Mouse (Mus musculus): ENCODE measurements around the gene Sebox. TPM values are rescaled to one million over a fixed set of nuclear protein-coding genes. Genes with fewer than 3 reads are reported as not detected.

Gene Sebox
- polyA plus RNA-seq, 1 experiment: not detected

DNA sequence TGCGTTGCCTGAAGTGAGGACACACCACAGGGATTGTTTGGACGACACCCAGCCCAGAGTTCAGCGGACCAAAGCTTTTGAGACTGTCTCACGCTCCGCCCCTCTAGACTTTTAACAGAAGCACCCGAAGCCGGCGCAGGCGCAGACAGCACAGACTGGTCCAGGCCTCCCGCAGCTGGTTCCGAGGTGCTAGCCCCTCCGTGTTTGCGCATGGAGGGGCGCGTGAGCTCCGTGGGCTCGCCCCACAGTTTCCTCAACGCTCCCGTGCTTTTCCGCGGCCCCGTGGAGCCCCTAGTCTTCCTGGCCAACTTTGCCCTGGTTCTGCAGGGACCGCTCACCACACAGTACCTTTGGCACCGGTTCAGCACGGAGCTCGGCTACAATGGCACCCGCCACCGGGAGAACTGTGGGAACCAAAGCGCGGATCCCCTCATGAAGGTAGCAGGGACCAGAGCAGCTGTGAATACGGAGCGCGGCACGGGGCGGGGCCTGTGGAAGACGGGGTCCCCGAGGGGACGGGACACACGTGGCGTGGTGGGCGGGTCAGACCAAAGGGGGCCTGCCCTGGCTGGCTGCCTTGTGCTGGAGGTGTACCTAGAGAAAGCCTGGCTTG, 37.6 kb upstream of the Sebox start, which contains the start of gene Slc46a1:
Gene Slc46a1 (plus strand): TSS at position 130 of the 613 bp plus-strand sequence.
- peak within 1 kb of the TSS; percentile 77 for H3K27ac ChIP-seq (ENCODE audit: insufficient read depth, low read depth, low read length)
- peaks cover 11% of the 10 kb centered on the region for H3K4me1 ChIP-seq (ENCODE audit: control insufficient read depth, insufficient read depth, low read length)
- peak within 1 kb of the TSS; percentile 72 for H3K4me3 ChIP-seq (ENCODE audit: insufficient read depth, low read depth, low read length)
- WGBS: under 1% methylated on average over 41 of the region's 41 CpGs
- peak; percentile 36; the same call in 1 of the 2 replicates for TF ChIP-seq POLR2A (IDR thresholded peaks at IDR 0.05; ENCODE audit: insufficient read depth, low read depth, low read length)
- no peak for TF ChIP-seq CTCF (IDR thresholded peaks at IDR 0.05; ENCODE audit: insufficient read depth, low read depth, low read length)

DNA sequence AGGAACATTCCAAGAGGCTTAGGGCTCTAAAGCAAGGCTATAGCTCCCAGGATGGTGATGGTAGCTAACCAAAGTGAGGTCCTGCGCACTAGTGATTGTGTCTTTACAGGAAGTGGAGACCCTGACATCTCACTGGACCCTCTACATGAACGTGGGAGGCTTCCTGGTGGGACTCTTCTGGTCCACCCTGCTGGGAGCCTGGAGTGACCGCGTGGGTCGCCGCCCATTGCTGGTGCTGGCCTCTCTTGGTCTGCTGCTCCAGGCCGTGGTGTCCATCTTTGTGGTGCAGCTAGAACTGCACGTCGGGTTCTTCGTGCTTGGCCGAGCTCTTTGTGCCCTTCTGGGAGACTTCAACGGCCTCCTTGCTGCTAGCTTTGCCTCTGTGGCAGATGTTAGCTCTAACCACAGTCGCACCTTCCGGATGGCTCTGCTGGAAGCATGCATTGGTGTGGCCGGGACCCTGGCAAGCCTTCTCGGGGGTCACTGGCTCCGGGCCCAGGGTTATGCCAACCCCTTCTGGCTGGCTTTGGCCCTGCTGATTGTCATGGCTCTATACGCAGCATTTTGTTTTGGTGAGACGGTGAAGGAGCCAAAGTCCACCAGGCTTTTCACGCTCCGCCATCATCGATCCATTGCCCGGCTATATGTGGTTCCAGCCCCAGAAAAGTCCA, 36.9 kb upstream of the Sebox start:
- Histone ChIP-seq H3K27ac (ENCODE audit: insufficient read depth, low read depth, low read length) (no peak overlapping the region; the same call in 1 of the 2 replicates), H3K4me3 (ENCODE audit: insufficient read depth, low read depth, low read length) (peak overlapping the region; percentile 72), H3K4me1 (ENCODE audit: control insufficient read depth, insufficient read depth, low read length) (peaks cover 11% of the 10 kb centered on the region)
- 43% methylated on average over 23 of the region's 23 CpGs for WGBS
- no peak for TF ChIP-seq POLR2A (IDR thresholded peaks at IDR 0.05; ENCODE audit: insufficient read depth, low read depth, low read length)
- no peak for TF ChIP-seq CTCF (IDR thresholded peaks at IDR 0.05; ENCODE audit: insufficient read depth, low read depth, low read length)

DNA sequence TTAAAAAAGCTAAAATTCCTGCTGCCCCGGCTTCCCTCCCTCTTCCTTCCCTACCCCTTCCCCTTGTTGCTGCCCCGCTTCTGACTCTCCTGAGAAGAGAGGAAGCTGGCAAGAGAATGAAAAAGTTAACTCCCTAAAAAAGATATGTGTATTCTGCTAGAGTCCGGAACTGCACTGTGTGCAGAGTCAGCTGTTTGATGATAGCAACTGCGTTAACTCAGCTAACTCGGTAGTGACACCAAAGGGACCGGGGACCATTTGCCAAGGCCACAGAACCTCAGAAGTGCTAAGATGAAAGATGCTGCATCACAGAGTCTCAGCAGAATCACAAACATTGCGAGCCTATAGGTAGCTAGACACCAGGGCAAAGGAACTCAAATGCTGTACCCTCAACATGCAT, 35.7 kb upstream of the Sebox start:
- 91% methylated on average over 7 of the region's 7 CpGs for WGBS
- TF ChIP-seq CTCF (IDR thresholded peaks at IDR 0.05; ENCODE audit: insufficient read depth, low read depth, low read length) (no peak), POLR2A (IDR thresholded peaks at IDR 0.05; ENCODE audit: insufficient read depth, low read depth, low read length) (no peak)

GRCm38 (mm10) chr11:78467932-78468331, 35.3 kb upstream of the Sebox start:
- TF ChIP-seq CTCF (IDR thresholded peaks at IDR 0.05; ENCODE audit: insufficient read depth, low read depth, low read length) (no peak), POLR2A (IDR thresholded peaks at IDR 0.05; ENCODE audit: insufficient read depth, low read depth, low read length) (no peak)
- H3K4me1 ChIP-seq (ENCODE audit: control insufficient read depth, insufficient read depth, low read length): peaks cover 11% of the 10 kb centered on the region
- WGBS: 84% methylated on average over 3 of the region's 3 CpGs
- H3K4me3 ChIP-seq (ENCODE audit: insufficient read depth, low read depth, low read length): no peak overlapping the region
- no peak overlapping the region for H3K27ac ChIP-seq (ENCODE audit: insufficient read depth, low read depth, low read length)

More for the DNA sequence above, 35.7 kb upstream of the Sebox start:
- Histone ChIP-seq H3K27ac (ENCODE audit: insufficient read depth, low read depth, low read length) (no peak overlapping the region), H3K4me3 (ENCODE audit: insufficient read depth, low read depth, low read length) (no peak overlapping the region), H3K4me1 (ENCODE audit: control insufficient read depth, insufficient read depth, low read length) (peaks cover 11% of the 10 kb centered on the region)

DNA sequence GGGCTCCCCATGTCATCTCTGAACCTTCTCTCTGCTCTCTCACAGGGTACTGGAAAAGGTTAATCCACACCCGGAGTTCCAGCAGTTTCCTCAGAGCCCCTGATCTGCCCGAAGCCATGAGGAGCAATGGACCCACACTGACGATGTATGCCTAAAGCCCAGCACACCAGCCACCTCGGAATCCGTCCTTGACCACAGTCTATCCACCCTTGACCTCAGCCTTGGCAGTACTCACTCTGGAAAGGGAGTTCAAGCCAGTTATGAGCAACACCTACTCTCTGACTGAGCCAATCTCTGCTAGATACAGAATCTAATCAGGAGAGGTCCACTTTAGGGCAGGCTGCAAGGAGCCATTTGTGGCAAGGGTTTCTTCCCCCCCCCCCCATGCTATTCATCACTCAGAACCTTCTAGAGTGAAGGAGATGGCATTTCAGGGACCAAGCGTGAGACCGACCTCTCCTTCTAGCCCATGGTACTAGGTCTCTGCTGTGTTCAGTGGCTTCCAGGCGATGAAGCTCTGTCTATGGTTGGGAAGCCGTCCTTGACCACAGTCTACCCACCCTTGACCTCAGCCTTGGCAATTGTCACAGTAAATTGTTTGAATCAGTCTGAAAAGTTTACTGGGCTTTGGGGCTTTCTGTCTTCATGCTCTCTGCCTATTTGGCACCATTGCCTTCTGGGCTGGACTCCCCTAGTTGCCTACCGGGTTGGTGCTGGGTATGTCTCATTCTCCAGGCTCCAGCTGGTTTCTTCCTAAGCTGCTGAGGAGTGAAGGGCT, 31.7 kb upstream of the Sebox start:
- Histone ChIP-seq H3K4me1 (ENCODE audit: control insufficient read depth, insufficient read depth, low read length) (peaks cover 4% of the 10 kb centered on the region), H3K27ac (ENCODE audit: insufficient read depth, low read depth, low read length) (no peak overlapping the region), H3K4me3 (ENCODE audit: insufficient read depth, low read depth, low read length) (no peak overlapping the region)
- WGBS: 93% methylated on average over 10 of the region's 10 CpGs
- TF ChIP-seq POLR2A (IDR thresholded peaks at IDR 0.05; ENCODE audit: insufficient read depth, low read depth, low read length) (no peak), CTCF (IDR thresholded peaks at IDR 0.05; ENCODE audit: insufficient read depth, low read depth, low read length) (no peak)

- no peak overlapping the region for H3K27ac ChIP-seq (ENCODE audit: insufficient read depth, low read depth, low read length)
- no peak overlapping the region for H3K4me3 ChIP-seq (ENCODE audit: insufficient read depth, low read depth, low read length)
- 70% methylated on average over 3 of the region's 3 CpGs for WGBS
- TF ChIP-seq POLR2A (IDR thresholded peaks at IDR 0.05; ENCODE audit: insufficient read depth, low read depth, low read length) (no peak), CTCF (IDR thresholded peaks at IDR 0.05; ENCODE audit: insufficient read depth, low read depth, low read length) (no peak)
- peaks cover 3% of the 10 kb centered on the region; the same call in 1 of the 2 replicates for H3K4me1 ChIP-seq (ENCODE audit: control insufficient read depth, insufficient read depth, low read length)
These were observed 28.0 kb upstream of the Sebox start for GRCm38 (mm10) chr11:78475289-78475688.

- Histone ChIP-seq H3K27ac (ENCODE audit: insufficient read depth, low read depth, low read length) (no peak overlapping the region), H3K4me3 (ENCODE audit: insufficient read depth, low read depth, low read length) (no peak overlapping the region), H3K4me1 (ENCODE audit: control insufficient read depth, insufficient read depth, low read length) (peaks cover 1% of the 10 kb centered on the region; the same call in 1 of the 2 replicates)
- WGBS: 69% methylated on average over 7 of the region's 7 CpGs
- no peak for TF ChIP-seq POLR2A (IDR thresholded peaks at IDR 0.05; ENCODE audit: insufficient read depth, low read depth, low read length)
- TF ChIP-seq CTCF (IDR thresholded peaks at IDR 0.05; ENCODE audit: insufficient read depth, low read depth, low read length): no peak
These were observed 19.6 kb upstream of the Sebox start for GRCm38 (mm10) chr11:78483639-78484038.

- no peak overlapping the region for H3K4me3 ChIP-seq (ENCODE audit: insufficient read depth, low read depth, low read length)
- H3K27ac ChIP-seq (ENCODE audit: insufficient read depth, low read depth, low read length): no peak overlapping the region
- TF ChIP-seq CTCF (IDR thresholded peaks at IDR 0.05; ENCODE audit: insufficient read depth, low read depth, low read length): no peak; the same call in 1 of the 2 replicates
- no peak for TF ChIP-seq POLR2A (IDR thresholded peaks at IDR 0.05; ENCODE audit: insufficient read depth, low read depth, low read length)
- H3K4me1 ChIP-seq (ENCODE audit: control insufficient read depth, insufficient read depth, low read length): peaks cover 8% of the 10 kb centered on the region
- WGBS: 5% methylated on average over 8 of the region's 8 CpGs
These were observed 15.1 kb upstream of the Sebox start for GRCm38 (mm10) chr11:78488168-78488567.

Measured in olfactory bulb, adult 2 months (tissue).